Mouse (Mus musculus): ENCODE data around the gene H2-M3. TPM values are rescaled to one million over a fixed set of nuclear protein-coding genes. Genes with fewer than 3 reads are reported as not detected.

The H2-M3 gene
- polyA plus RNA-seq, 1 experiment from 2014 or later = 2.9 TPM

Other genes with a start within 250 kb of the H2-M3 start
- gene Mog, start 246.8 kb upstream of the H2-M3 start, polyA plus RNA-seq (2014; fragmentation: Nextera tagmentation; extraction: Ambion mirVana) = 0.19 and 0.20 TPM in 2 replicates
- gene Gabbr1, start 224.3 kb upstream of the H2-M3 start, polyA plus RNA-seq (2014; fragmentation: Nextera tagmentation; extraction: Ambion mirVana) = 14.2 and 15.8 TPM in 2 replicates
- gene Olfr90, start 181.7 kb upstream of the H2-M3 start, polyA plus RNA-seq (2014; fragmentation: Nextera tagmentation; extraction: Ambion mirVana) = not detected in 2 replicates
- gene Olfr91, start 171.9 kb upstream of the H2-M3 start, polyA plus RNA-seq (2014; fragmentation: Nextera tagmentation; extraction: Ambion mirVana) = not detected in 2 replicates
- not detected in 2 replicates for gene Olfr92, start 150.1 kb upstream of the H2-M3 start, polyA plus RNA-seq (2014; fragmentation: Nextera tagmentation; extraction: Ambion mirVana)
- gene Olfr93, start 108.7 kb upstream of the H2-M3 start, polyA plus RNA-seq (2014; fragmentation: Nextera tagmentation; extraction: Ambion mirVana) = not detected in 2 replicates
- gene Ubd, start 76.3 kb upstream of the H2-M3 start, polyA plus RNA-seq (2014; fragmentation: Nextera tagmentation; extraction: Ambion mirVana) = not detected in 2 replicates
- not detected in 2 replicates for gene Olfr94, start 69.2 kb upstream of the H2-M3 start, polyA plus RNA-seq (2014; fragmentation: Nextera tagmentation; extraction: Ambion mirVana)
- gene Olfr95, start 57.1 kb upstream of the H2-M3 start, polyA plus RNA-seq (2014; fragmentation: Nextera tagmentation; extraction: Ambion mirVana) = not detected in 2 replicates
- not detected in 2 replicates for gene Olfr96, start 50.1 kb upstream of the H2-M3 start, polyA plus RNA-seq (2014; fragmentation: Nextera tagmentation; extraction: Ambion mirVana)
- not detected in 2 replicates for gene Olfr97, start 32.9 kb upstream of the H2-M3 start, polyA plus RNA-seq (2014; fragmentation: Nextera tagmentation; extraction: Ambion mirVana)
- gene Olfr98, start 6.5 kb upstream of the H2-M3 start, polyA plus RNA-seq (2014; fragmentation: Nextera tagmentation; extraction: Ambion mirVana) = not detected in 2 replicates
- gene Olfr99, start 13.2 kb downstream of the H2-M3 start, polyA plus RNA-seq (2014; fragmentation: Nextera tagmentation; extraction: Ambion mirVana) = not detected in 2 replicates
- not detected in 2 replicates for gene Olfr101, start 34.1 kb downstream of the H2-M3 start, polyA plus RNA-seq (2014; fragmentation: Nextera tagmentation; extraction: Ambion mirVana)
- gene Olfr102, start 46.8 kb downstream of the H2-M3 start, polyA plus RNA-seq (2014; fragmentation: Nextera tagmentation; extraction: Ambion mirVana) = not detected in 2 replicates
- gene Olfr103, start 69.5 kb downstream of the H2-M3 start, polyA plus RNA-seq (2014; fragmentation: Nextera tagmentation; extraction: Ambion mirVana) = not detected in 2 replicates
- gene Olfr104-ps, start 89.4 kb downstream of the H2-M3 start, polyA plus RNA-seq (2014; fragmentation: Nextera tagmentation; extraction: Ambion mirVana) = not detected in 2 replicates
- gene Olfr105-ps, start 108.8 kb downstream of the H2-M3 start, polyA plus RNA-seq (2014; fragmentation: Nextera tagmentation; extraction: Ambion mirVana) = not detected in 2 replicates
- not detected in 2 replicates for gene Olfr106-ps, start 120.2 kb downstream of the H2-M3 start, polyA plus RNA-seq (2014; fragmentation: Nextera tagmentation; extraction: Ambion mirVana)
- gene Olfr107, start 129.0 kb downstream of the H2-M3 start, polyA plus RNA-seq (2014; fragmentation: Nextera tagmentation; extraction: Ambion mirVana) = not detected in 2 replicates
- not detected in 2 replicates for gene Olfr108, start 175.3 kb downstream of the H2-M3 start, polyA plus RNA-seq (2014; fragmentation: Nextera tagmentation; extraction: Ambion mirVana)
- gene Olfr109, start 188.7 kb downstream of the H2-M3 start, polyA plus RNA-seq (2014; fragmentation: Nextera tagmentation; extraction: Ambion mirVana) = not detected in 2 replicates
- not detected in 2 replicates for gene H2-M2, start 213.3 kb downstream of the H2-M3 start, polyA plus RNA-seq (2014; fragmentation: Nextera tagmentation; extraction: Ambion mirVana)
- gene Olfr110, start 222.2 kb downstream of the H2-M3 start, polyA plus RNA-seq (2014; fragmentation: Nextera tagmentation; extraction: Ambion mirVana) = not detected in 2 replicates
- not detected in 2 replicates for gene Olfr111, start 237.8 kb downstream of the H2-M3 start, polyA plus RNA-seq (2014; fragmentation: Nextera tagmentation; extraction: Ambion mirVana)

Data from stomach, embryonic 14.5 days (tissue).